Mouse (Mus musculus): ENCODE data around the gene Fgf13.

Gene Fgf13

DNA sequence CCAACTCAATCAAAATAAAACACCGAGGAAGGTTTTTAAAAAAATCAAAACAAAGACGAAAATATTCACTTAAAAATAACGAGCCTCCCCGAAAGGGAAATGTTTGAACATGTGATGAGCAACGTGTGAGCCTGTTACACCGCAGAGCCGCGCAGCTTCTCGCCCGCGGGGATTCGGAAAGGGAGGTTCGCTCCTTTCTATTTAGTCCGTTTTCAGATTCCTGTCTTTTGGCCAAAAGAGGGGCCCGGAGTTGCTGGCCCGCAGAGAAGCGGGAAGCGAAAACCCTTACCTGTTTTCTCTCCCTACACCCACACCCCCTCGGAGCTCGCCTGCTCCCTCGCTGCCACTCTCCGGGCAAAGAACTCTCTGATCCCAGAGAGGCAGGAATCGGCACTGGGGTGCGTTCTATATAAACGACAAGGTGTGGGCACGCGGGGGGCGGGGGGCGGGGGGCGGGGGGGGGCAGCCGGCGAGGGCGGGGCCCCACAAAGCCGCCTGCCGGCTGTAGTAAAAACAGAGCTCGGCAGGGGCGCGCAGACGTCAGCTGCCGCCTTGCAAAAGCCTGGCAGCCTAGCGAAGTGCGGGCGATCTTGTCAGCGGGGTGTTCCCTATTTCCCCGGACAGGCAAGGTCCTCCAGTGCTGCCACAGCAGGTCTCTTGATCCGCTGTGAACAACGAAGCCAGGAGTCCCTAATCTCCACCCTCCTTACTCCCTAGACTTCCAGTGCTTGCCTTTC is at the start of gene Fgf13:
Gene Fgf13, minus strand, starts transcription at position 377 of the 737 bp plus-strand sequence.
- peak; percentile 35 for DNase-seq

GRCm38 (mm10) chrX:59606535-59606934 is 38.7 kb upstream of the Fgf13 start:
- DNase-seq = peak; percentile 2

DNA sequence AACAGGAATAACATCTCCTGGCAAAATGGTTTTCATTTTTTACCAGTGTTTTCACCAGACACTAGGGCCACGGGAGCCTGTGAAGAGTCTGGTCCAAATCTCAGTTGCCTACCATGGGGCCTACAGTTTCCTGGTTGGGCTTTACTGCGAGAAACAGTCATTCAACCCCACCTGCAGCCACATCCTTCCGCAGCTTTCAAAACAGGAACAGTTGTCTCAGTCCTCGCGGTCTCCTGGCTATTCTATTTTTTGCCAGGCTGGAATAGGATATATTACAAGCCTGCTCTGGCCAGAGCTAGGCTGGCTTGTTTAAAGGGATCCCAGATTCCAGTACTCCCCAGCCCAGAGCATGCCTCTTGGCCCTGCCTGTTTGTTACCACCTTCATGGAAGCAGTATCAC is 21.2 kb upstream of the Fgf13 start:
- DNase-seq = no peak

DNA sequence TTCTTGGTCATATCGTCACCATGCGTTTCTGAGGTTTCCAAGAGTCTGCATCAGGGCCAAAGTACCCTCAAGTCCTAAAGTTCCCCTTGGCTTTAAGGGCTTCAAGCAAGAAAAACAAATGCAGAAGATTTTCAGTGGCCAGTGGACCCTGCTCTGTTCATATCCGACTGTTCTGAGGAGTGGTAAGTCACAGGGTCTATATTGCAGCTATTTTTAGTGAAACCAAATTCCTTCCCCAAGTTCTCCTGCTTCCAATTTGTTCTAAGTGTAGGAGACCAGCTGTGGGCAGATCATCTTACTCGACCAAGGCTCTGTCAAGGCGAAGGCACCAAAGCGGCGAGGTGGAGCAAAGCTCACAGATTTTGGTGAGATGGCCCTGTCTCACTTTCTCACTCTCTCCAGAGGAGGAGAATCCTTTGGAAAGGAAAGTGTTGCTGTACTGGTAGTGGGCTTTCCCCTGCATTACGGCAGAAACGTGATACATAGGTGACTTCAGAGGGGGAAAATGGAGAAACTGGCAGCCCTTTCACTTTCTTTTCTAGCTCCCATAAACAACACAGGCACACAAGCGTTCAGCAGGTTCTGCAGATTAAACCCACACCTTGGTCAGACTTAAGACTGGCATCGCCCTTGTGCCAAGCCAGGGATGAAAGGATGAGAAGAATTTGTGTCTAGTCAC is 17.8 kb upstream of the Fgf13 start:
- DNase-seq = no peak

DNA sequence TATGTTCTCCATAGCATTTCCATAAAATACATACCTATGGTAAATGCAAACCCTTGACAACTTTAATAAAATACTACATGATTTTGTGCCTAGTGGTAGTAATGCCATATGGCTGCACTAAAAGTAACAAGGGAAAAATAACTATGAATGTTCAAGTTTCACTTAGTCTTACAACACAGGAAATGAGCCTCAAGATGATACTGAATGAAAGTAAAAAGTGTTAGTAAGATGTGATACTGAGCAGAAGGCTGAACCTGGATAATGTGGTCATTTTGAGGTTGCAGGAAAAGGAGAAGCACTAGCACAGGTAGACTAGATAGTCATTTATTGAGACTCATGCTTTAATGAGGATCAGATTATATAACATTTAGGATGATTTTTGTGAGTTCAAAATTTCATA is 16.2 kb upstream of the Fgf13 start:
- DNase-seq = no peak

- DNase-seq = peak; percentile 31
These were observed 811 bp downstream of the Fgf13 start for GRCm38 (mm10) chrX:59566826-59567694.

DNA sequence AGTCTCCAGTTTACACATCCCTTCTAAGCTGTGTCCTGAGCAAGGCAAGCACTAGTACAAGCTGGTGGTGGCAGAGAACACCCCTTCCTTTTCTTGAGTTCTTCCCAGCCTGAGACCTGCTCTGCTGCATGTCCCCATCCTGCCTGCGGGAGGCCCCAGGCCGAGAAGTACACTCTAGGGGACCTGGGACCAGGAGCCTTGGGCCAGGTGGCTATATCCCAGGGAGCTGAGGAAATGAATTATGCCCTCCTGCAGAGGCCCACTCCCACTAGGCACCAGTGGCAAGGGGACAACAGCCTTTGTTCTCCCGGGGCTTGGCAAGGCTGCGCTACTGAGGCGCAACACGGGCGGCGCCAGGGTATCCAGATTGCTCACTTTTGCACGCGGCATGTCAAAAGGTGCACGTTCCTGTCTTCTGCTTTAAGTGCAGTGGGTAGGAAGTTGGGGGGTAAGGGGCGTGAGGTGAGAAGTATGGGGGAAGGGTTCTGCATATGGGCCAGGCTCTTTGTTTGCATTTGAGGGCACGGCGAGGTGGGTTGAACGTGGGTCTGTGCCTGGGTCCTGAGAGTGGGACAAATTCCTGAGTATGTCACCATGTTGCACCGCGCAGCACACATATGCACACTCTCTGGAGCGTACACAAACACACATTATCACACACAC is 1.7 kb downstream of the Fgf13 start:
- DNase-seq = peak; percentile 34

- DNase-seq = peak; percentile 13
These were observed 19.9 kb downstream of the Fgf13 start for GRCm38 (mm10) chrX:59547931-59548330.

- peak; percentile 22 for DNase-seq
These were observed 59.6 kb downstream of the Fgf13 start for GRCm38 (mm10) chrX:59508273-59508672.

DNA sequence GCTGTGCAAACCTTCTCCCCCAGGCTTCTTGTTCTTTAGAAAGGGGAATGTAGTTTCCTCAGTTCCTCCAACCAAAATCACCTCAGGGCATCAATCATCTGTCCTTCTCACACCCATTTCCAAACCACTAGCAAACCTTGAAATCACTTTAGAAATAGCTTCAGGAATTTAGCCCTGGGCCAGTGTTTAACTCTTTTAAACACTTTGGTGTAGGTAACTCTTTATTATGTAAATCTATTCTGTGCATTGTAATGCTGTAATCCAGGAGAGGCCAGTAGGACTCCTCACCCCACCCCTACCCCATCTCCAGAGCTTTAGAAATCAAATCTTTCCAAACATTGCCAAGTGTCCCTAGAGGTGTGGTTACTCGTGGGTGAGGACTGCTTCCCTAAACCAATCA is 74.5 kb downstream of the Fgf13 start:
- DNase-seq = no peak

DNA sequence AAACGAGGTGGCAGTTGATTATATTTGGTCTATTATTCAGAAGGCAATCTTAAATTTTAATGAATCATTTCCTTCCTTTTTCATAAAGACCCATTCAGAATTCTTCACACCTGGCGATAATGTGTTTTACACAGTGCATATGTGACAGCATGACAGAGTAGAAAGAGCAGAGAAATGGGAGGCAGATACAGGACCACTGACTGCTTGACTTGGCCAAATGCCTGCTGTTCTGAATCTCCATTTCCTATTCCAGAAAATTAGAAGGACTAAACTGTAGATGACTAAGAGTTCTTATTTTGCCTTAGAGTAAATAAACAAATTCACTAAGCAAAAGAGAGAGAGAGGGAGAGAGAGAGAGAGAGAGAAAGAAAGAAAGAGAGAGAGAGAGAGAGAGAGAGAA is 82.4 kb downstream of the Fgf13 start:
- DNase-seq = no peak

DNA sequence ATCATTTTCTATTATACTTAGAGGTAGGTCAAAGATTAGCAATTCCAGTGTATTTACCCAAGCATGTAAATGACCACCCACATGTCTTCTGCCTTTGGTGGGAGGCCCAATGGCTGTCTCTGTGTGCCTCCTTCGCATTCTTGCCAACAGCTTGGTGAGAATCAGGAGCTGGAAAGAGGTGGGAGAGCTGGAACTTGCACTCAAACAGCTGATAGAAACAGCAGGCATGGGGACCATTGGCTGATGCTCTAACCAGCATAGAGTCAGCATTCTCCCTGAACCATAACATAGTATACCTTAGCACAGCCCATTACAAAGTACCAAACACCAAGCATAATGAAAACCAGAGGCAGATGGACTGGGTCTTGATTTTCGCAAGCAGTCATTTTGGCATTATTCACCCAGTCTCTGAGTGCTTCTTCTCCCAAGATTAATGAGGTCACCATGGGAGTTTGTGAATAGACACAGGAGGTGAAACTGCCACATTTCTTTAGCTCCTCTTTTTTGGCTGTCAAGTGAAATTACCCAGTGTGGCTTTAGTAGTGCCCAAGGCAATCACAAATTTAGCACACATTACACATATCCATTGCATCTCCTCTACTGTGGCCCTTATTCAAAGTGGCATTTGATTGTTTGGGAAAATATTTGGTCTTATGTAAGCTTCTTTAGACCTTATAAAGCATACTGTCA is 165.1 kb downstream of the Fgf13 start:
- DNase-seq = peak; percentile 11

GRCm38 (mm10) chrX:59290916-59291411 is 276.9 kb downstream of the Fgf13 start:
- peak; percentile 38 for DNase-seq

DNA sequence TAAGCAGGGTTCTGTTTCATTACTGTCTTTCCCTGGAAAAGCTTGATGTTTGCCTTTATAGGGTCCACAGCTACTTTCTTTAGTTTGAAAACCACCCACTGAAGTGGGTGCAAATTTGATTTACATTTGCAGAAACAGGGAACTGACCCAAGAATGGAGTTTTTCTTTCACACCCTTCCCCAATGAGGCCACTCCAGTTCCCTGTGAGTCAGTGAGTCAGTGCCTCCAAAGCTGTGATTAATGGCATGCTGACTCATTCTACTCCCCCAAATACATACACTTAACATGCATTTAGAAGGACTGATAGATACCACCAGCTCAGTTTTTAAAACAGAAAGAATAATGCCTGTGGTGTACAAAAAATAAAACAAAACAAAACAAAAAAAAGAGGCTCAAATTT is 316.3 kb downstream of the Fgf13 start:
- no peak for DNase-seq

DNA sequence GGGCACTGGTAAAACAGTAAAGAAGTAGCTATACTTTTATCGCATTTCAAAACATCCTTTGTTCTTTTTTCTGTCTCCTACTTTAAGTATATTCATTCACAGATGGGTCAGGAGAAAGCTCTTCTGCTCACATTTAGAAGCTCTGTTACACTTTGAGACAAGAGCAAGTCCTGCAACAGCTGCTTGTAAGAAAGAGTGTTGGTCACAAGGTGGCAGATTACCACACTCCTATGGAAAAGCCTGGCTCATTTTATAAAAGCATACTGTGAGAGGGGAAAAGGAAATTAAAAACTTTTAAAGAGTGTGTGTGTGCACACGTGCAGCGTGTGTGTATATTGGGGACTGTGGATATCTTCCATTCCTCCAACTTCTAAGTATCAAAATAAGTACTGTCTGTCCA is 324.1 kb downstream of the Fgf13 start:
- DNase-seq = no peak

GRCm38 (mm10) chrX:59243176-59243575 is 324.7 kb downstream of the Fgf13 start:
- no peak for DNase-seq

DNA sequence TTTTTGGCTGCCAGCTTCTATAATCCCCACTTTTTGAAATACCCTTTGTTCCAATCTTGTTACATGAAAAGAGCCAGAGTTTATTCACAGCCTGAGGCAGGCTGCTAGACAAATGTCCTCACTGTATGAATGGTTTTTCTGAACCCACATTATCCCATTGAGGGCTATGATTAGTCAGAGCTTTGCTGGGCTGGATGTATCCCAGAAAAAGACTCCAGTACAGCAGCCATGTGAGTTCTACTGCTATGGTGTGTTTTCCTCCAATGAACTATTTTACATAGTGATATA is 326.5 kb downstream of the Fgf13 start:
- DNase-seq = no peak

DNA sequence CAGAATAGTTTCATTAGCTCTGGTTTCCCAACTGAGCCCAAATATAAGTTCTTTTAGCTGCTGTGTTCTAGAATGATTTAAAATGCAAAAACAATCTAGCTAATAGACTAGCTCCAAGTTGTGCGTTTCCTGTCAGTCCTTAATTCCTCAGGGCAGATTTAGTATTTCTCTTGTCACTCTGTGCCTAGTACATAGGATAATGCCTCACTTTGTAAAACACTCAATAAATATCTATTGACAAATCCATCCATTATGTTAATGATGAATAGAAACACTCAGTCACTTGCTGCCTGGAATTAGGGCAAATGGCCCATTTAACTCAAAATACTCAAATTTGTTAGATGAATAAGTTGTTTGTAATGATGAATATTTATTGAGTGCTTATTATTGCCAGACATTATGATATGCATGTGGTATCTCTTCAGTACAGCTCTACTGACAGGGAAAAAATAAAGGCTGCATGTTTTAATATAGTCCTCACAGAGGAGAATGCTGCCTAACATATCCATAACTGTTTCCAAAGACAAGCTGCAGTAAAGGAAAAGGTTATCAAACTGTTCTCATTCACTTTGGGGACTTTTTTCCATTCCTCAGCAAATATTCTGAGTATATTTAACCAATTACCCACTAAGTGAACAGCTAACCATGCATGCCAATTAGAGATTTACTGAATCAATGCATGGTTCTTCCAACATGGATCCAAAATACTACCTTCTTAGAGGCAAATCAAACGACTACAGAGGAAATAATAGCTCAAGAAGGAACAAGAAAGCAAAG is 327.0 kb downstream of the Fgf13 start:
- DNase-seq = no peak

DNA sequence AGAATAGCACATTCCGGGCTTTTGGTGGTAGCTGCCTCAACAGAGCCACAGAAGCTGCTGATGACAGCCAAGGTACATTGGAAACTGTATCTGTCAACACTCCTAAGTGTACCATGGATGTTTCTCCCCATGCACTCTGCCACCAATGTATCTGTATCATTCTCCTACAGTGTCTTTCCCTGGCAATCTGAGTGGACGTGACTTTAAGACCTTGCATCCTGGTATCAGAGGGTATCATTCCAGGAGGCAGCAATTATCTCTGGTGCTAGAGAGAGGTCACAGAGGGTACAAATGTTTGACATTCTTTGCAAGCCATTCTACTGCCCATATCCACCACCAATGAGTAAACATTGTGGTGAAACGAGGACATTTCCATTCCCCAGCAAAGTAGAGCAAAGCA is 347.2 kb downstream of the Fgf13 start:
- no peak for DNase-seq

GRCm38 (mm10) chrX:59201146-59201545 is 366.7 kb downstream of the Fgf13 start:
- DNase-seq = no peak

GRCm38 (mm10) chrX:59194149-59194548 is 373.7 kb downstream of the Fgf13 start:
- DNase-seq = peak; percentile 29

- DNase-seq = peak; percentile 24
These were observed 380.9 kb downstream of the Fgf13 start for GRCm38 (mm10) chrX:59186922-59187321.

Data from cerebellum, adult 9-10 months (tissue).